Mouse (Mus musculus) CD4-positive, CD25-positive, alpha-beta regulatory T cell, adult 9 weeks (primary cell): ENCODE data around the gene Kctd21. TPM values are rescaled to one million over a fixed set of nuclear protein-coding genes. Genes with fewer than 3 reads are reported as not detected.

Experiments
- polyA plus RNA-seq: library from polyadenylated mRNA; unstranded; fragments of 100-300 nt; shearing (Covaris generic); gene quantifications from one replicate; pipeline ENCODE4 v1.2.1, GENCODE M21; 2017

Gene Kctd21
- polyA plus RNA-seq: 2.4 TPM

DNA sequence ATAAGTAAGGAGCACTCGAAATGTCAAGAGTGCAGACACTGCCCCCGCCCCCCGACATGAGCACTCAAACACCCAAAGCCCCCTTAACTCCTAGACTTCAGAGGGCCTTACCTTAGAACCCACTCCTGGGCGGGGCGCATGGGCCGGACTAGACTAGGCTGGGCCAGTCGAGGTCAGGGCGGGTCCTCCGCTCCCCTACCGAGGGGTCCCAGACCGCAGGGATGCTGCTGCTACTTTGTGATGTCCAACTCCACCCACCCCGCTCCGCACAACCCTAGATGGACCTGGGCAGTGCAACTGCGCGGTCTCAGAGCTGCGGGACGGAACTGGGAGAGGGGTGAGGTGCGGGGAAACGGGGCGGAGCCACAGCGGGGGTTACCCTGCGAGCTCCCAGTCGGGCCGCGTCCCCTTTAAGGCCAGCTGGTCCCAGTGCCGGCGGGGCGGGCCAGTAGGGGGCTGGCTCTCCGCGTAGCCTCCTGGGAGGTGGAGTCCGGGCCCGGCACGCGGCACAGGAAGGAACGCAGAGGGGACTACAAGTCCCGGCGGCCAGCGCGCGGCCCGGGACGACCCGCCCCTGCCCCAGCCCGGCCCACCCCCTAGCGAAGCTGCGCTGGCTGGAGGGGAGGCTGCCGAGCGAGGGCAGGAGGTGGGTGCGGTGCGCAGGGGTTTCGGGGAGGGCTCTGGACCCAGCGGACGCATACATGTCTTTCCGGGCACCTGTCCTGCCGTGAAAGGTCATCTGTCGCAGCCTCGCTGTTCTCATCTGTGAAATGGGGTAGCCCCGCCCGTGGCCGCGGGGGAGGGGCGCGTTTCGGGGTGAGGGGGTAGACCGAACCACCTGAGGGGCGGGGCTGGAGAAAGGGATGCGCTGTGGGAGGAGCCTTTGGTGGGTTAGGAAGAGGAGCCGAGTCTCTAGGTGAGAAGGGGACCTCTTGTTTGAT is at the start of gene Kctd21, which contains the start of gene Usp35:
Gene Kctd21, plus strand, starts transcription at position 602 of the 941 bp plus-strand sequence.
Gene Usp35, minus strand, starts transcription at position 295 of the 941 bp plus-strand sequence.

Other genes starting within 250 kb of the Kctd21 start
- 0.92 TPM for gene Usp35, start 307 bp upstream of the Kctd21 start, polyA plus RNA-seq
- gene Alg8, start 39.3 kb downstream of the Kctd21 start, polyA plus RNA-seq: 19.7 TPM
- gene Ndufc2, start 67.7 kb downstream of the Kctd21 start, polyA plus RNA-seq: 194 TPM
- not detected for gene Thrsp, start 85.4 kb downstream of the Kctd21 start, polyA plus RNA-seq
- not detected for gene Kctd14, start 119.0 kb downstream of the Kctd21 start, polyA plus RNA-seq
- 60.9 TPM for gene Ints4, start 148.6 kb downstream of the Kctd21 start, polyA plus RNA-seq
- gene Aamdc, start 247.2 kb downstream of the Kctd21 start, polyA plus RNA-seq: 55.8 TPM
- 17.9 TPM for gene Rsf1, start 247.6 kb downstream of the Kctd21 start, polyA plus RNA-seq